Mouse (Mus musculus) layer of hippocampus, postnatal 10 days (tissue): ENCODE measurements around the gene Ptprn2. TPM values are rescaled to one million over a fixed set of nuclear protein-coding genes. Genes with fewer than 3 reads are reported as not detected.
A peak's percentile ranks its signal among the peaks of the same experiment; 100 is the strongest.

Experiments
- DNase-seq, 2 experiments: peaks; one replicate each; pipeline ENCODE4 v3.0.0; 2021; ENCODE audit warnings: low spot score in 2 of 2
- total RNA-seq, 2 experiments: library from RNA; stranded (reverse); gene quantifications; 2 replicates each; pipeline ENCODE4 v1.2.3; 2021

Gene Ptprn2
- total RNA-seq, 2 experiments from 2014 or later: 234 to 251 TPM

DNA sequence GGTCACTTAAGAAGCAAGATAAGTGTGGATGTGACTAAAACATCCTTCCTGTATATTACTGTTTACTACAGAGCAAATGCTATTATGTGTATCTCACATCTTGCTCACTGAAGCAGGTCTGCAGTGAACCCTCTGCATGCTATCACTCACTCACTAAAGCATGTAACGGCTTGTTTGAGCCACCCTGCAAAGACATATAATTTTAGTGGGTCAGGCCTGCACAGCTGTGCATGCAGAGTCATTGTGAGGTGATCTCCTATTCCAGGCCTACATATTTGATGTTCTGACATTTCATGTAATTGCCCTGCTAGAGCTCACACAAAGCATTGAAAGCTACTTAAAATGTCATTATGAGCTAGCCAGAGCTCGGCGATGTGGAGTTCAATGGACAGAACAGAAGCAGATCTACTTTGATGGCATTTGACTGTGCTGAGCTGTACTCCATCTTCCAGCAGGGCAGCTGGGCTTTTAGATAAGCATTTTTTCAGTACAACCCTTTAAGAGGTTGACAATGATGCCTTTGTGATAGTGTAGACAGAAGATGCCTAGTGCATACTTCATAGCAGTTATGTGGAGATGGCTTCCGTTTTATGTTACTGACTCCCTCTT is 377.9 kb downstream of the Ptprn2 start:
- DNase-seq: no peak

DNA sequence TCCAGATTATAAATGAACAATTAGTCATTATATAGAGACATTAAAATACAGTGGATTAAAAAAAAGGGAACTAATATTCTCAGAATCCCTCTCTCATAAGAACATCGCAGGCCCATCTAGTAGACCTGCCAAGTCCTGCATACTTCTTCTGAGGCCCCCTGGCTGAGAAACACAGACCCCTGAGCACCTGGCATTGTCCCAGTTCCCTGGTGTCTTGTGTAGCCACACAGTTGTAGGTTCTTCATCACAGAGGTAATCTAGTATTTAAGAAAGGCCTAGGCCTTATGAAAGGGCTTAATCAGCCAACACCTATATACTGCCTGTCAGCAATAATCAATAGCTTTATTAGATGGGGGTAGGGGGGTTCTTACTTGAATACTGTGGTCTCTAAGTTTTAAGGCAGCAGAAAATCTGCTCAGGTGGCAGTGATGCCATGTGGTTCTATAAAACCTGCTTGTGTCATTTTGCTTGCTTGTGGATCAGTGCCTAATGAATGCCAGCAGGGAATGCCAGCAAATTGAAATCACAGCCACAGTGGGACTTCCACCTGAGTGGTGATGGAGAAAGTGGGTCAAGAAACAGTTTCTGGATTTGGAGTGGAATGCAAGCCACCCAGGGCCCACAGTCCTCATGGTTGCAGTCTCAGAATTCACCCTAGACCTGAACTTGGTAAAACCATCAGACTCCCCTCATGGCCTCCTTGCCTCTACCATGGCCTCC is 388.5 kb downstream of the Ptprn2 start:
- DNase-seq: no peak

DNA sequence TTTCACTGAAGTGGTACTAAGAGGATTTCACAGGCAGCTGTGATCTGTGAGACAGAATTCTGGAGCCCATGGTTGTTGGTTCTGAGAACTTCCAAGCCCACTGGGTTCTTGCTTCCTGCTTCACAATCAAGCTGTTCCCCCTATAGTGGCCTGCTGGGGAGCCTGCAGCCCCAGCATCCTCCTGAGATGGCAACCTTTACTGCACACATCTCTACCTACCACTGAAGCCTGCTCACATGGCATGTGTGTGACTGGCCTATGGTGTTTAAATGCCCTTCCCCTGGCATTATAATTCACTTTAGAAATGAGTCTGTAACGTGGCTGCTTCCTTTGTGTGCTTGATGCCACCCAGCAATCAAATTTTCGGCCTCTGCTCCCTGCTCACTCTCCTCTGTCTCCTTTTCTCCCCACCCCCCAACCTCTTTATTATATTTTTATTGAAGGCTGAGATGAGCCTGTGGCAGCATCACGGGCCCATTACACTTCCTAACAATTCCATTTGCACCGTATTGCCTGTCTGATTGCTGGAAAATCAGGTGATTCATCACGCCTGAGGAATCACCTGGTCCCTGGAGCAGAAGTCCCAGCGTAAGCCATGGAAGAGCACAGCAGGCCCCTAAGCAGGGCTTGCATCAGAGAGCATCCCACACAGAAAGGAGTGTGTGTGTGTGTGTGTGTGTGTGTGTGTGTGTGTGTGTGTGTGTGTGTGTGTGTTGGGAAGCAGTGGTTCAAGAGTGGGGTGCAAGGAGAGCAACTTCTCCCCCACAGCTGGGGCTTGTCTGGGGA is 402.2 kb downstream of the Ptprn2 start:
- DNase-seq: no peak

DNA sequence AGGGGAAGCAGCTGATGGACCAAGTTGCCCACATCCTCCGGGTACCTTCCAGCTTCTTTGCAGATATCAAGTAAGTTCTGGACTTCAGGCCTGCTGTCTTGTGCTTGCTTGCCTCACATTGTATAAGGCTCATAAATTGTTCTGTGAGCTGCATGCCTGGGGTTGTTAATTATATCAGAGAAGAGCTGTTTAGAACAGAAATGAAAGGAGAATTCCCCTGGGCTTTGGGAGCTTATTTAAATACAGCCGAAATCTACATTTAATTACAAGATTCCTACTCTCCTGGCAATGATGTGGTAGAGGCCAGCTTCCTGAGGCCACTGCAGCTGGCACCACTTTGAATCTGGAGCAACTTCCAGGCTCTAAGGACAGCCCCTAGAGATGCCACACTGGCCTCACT is 403.3 kb downstream of the Ptprn2 start:
- no peak for DNase-seq

DNA sequence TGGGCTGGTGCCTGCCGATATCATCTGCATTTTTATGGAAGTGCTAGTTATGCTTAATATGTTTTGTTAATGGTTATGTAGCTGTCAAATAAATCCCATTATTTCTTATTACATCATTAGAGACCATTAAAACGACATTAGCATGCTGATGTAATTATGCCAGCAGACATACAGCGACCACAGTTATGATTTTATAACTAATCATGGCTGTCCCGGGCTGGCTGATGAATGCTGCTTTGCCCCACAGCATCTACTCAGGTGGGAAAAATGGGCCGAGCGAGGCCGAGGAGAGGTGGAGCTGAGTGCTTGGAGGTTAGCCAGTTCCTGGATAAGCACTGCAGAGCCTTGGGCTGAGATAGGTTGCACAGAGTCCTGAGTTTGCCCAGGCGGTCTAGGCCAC is 407.1 kb downstream of the Ptprn2 start:
- no peak for DNase-seq

DNA sequence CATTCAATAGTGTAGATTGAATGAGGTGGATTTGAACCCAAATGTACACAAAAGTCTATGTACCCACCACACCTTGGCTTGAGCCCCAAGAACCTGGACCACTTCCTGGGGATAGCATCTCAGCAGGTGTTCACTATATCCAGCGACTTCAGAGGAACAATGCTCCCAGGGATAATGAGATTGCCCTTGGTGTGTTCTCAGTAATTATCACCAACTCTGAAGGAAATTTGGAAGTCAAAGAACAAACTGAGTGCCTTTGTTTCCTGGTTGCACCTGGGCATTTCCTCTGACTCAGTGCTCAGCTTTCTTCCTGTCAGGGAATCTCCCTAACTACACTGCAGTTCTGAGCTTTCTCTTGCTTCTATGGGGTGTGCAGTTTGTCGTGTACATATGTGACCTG is 411.1 kb downstream of the Ptprn2 start:
- DNase-seq: no peak

DNA sequence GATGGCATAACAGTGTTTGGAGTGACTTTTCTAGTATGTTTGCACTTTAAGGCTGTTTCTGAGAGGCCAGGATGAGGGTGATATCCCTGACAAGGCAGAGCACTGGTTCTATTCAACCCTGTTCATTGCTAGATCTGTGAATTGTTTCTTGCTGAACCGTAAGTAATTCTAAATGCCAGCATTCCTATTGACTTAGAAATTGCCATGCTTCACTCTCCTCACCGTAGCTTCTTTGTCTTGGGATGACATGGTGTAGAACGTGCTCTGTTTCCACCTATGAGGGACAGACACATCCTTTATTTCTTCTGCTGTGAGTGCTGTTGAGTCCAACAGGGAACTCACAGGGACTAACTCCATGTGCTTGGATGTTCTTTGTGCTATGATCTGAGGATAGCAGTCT is 416.3 kb downstream of the Ptprn2 start:
- no peak for DNase-seq

DNA sequence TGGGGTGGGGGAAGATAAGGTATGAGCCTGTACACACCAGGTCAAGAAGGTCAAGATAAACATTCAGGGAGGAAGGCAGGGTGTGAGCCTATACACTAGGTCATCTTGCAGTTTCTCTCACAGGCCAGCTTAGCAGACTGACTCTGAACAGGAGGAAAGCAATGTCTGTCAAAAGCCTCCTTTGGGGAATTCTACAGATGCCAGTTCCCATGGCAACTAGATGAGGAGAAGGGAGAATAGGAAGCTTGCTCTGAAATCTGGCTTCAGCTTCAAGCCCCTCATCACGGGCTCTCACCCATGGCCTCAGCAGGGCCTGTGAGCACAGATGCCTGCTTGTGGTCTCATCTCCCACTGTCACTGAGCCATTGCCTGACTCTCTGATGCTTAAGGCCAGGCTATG is 421.9 kb downstream of the Ptprn2 start:
- no peak for DNase-seq

DNA sequence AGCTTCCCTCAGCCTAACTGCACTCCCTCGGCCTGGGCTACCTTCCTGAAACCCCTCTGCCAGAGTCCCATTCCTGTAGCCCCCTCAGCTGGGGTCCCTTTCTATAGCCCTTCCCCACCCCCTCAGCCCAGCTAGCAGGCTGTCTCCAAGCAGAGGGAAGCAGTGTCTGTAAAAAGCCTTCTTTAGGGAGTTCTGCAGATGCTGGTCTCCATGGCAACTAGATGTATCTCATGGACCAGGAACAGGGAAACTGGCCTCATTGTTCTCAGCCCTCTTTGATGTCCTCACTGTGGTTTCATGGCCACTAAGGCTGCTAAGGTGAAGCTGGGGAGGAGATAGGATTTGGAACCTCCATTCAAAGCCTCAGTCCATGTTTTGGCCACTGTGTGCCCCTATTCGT is 423.1 kb downstream of the Ptprn2 start:
- no peak for DNase-seq

DNA sequence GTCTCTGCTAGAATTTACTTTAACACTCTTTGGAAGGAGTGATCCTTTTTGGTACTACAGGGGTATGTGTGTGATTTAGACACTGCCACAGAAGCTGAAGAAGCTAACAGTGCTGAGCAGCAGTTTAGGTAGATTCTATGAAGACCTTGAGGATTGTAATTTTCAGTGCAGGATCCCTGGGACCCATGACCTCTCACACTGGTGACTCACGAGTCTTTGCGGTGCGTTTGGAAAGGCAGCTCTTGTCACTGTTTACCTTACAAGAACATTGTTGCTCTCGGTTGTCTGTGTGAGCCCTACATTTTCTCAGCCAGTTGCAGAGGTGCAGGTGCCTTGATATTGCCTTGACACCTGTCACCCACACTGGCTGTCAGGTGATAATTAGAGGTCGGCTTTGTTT is 431.3 kb downstream of the Ptprn2 start:
- no peak for DNase-seq

DNA sequence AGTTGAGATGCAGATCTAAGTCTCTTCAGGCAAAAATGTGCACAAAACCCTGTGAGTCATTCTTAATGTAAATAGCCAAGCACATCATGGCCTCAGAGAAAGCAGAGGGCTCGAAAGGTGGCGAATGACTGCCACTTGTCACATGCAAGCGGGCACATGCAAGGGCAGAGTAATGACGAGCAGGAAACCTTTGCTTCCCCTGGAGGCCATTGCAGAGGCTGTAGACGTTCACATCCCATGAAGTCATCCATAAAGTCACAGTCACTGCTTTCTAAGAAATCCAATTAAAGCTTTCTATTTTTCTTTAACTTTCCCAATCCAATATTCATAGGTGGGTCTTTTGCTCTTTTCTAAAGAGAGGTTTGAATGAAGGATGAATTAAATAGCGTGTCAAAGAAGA is 433.7 kb downstream of the Ptprn2 start:
- no peak for DNase-seq

DNA sequence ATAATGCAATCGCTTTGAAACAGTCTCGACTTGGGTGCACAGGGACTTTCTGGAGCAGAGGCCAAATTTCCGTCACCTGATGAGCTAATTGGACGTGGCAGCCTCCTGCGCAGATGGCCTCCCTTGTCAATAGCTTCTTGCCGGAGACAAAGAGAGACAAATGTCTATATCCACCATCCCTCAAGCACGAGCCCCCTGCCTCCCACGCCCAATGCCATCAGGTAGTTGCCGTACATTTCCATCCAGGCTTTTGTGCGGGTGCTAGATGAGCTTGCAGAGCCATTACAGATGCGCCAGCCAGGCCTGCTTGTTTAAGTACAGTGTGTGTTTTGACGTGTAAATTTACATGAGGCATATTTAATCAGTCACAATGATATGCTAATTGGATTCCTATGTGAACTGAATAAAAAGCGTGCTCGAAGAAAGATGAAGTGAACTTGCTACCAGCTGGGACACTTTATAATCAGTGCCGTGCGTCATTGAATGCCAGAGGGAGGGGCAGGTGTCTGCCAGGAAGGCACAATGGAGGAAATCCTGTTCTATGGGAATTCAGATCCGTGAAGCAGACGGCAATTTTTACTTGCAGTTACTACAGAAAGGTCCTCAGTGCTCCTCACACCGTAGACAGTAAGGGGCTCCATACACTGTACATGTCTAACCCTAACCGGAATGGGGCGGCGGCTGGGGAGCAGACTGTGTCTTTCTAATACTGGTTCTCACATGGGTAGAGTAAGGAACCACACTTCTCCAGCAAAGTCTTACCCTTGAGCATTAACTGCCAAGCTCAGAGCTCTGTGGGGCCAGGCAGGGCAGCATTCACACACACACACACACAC is 434.4 kb downstream of the Ptprn2 start:
- peak; percentile 30 to 48 for DNase-seq

DNA sequence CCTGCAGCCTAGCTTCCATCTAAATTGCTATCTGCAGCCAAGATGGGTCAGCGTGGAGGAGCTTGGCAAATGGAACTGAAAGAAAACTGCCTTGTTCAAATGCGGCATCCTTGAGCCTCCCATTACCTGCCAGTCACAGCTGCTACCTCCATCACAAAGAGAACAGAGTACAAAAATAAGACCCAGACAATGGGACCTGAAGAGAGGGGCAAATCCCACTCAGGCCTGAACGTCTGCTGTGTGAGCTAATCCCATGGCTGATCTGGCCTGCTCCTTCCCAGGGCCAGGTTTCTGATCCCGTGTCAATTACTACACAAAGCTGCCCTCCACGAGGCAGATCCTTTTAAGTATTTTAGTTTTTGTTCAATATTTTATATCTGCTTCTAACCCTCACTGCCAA is 441.6 kb downstream of the Ptprn2 start:
- no peak for DNase-seq

DNA sequence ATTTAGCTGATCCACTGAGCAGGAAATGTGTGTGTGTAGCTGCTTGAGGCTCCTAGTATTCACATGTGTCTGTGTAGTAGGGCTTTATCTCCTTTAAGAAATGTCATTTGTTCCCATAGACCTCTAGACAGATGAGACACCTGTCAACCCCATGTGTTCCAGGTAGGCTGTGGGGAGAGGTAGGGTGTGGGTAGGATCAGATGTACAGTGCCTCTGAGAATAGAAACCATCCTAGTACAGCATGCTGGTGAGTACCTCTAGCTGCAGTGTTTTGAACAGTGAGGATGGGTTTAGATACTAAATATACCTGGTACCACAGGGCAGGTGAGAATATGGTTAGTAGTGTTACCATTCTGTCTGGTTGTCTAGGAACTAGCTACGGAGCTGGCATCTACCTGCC is 442.0 kb downstream of the Ptprn2 start:
- DNase-seq: no peak

DNA sequence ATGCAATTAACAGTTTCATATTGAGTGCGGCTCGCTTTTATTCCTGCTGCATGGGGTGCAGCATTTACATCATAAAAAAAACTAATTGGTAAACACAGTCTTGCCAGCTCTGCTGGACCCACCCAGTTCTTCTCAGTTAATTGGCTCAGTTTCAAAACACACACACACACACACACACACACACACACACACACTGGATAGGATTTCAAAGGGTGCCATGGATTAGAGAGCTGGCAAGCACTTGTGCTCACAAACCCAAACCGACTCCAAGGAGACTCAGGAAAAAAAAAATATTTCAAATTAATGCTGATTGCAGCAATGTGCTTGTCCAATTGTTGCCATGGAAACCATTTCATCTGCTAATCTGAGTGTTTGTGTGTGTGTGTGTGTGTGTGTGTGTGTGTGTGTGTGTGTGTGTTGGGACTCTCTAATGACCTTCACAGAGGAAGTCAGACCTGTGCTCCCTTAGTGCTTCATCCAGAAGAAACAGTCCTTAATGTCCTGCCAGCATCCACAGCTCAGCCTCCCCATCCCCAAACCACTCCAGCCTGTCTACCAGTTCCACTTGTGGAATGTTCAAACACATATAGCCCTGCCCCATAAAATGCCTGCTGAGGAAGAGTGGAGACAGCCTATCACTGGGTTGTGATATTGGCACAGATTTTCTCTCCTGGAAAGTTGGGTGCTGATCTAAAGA is 452.8 kb downstream of the Ptprn2 start:
- peak; percentile 64 to 65 for DNase-seq

DNA sequence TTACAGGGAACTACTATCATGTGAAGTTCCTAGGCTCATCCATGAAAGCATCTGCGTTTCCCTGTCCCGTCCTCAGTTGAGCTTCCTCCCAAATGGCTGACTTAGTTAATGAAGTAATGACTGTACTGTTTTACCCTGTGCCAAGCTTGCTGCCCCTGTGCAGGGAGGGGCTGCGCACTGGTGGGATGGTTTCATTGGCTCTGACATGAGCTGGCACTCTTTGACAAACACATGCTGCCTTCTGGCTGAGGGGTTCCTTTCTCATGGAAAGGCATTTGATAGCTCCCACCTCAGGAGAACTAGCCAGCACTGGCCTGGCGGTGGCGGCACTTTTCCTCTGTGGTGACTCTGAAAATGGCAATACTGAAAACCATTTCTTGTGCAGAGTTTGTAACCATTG is 458.4 kb downstream of the Ptprn2 start:
- DNase-seq: no peak

DNA sequence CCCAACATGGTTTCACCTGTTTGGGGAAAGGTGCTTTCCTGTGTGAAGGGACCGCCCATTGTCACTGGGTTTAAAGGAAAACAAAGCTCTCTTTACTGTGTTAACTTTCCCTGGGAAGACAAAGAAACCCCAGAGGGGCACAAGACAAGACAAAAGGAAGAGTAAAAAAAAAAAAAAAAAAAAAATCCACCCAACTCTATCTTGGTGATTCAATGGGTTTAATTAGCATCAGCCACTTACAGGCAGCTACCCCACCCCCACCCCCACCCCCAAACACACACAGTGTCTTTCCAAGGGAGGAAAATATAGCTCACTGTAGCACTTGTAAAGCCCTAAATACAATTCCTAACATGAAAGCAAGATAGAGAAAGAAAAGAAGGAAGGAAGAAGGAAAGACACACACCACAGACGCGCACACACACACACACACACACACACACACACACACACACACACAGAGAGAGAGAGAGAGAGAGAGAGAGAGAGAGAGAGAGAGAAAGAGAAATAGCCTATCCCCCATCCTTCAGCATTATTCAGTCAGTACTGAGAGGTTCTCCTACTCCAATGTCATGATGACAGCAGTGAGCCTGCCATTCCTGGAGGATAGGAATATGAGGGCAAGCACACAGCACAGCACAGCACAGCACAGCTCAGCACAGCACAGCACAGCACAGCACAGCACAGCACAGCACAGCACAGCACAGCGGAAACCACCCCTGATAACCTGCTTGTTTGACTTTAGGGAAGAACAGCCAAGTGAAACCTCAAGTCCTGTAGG is 462.8 kb downstream of the Ptprn2 start:
- no peak for DNase-seq

DNA sequence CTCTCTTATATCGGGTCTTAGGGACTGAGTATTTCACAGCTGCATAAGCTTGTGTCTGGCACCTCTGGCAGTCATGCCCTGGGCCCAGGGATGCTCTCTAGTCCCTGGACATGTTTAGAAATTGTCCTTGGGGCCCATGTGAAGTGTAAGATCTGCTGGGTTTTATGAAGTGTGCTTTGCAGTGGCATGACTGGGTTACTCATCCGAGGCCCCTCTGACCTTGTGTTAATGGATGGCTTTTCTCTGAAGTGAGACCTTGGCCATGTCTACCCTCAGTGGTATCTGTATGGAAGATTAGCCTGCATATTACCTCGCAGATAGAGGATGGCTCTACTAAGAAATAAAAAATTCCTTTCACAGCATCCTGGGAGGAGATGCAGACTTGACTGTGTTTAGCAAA is 464.2 kb downstream of the Ptprn2 start:
- DNase-seq: no peak

DNA sequence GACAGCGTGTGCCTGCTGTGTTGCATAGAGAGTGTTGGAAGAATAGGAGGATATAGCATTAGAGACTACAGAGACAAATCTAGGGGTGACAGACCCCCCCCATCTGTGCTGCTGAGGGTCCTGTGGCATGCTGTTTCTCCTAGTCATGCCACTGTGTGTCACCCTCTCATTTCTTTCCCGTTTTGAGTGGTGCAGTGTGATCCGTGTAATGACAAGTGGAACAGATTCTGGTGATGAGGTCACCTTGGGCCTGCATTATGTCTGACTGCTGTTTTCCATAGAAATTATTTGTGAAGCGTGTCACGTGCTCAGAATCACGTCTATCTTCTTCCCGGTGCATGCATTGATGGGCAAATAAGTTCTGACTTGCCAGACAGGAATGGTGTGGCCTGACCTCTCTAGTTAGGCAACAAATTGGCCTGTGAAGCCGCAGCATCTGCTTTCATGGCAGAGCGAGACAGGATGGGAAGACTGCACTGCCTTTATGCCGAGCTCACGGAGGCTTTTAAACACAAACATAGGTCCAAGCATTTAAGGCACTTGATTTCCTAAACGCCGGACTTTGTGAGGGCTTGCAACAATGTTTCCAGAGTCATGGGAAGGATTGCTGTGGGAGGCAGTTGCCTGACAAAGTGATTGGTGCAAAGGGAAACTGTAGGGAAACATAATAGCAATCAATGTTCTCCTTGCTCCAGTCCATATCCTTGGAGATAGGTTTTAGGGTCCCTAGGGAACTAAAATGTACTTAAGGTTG is 467.1 kb downstream of the Ptprn2 start:
- DNase-seq: no peak
